ENCODE assay signal across 33 mouse cellular contexts in genomic region chr14:25865251-25865650, GRCm38 (mm10). TPM values are rescaled to one million over a fixed set of nuclear protein-coding genes. Genes with fewer than 3 reads are reported as not detected.
"Had no signal": no experiment of that assay in that cellular context is flagged by ENCODE, and none has a peak within 500 bp of the region (broad histone marks: within the 10 kb centered on the region; RNA-seq: fewer than 3 reads in every experiment).

No protein-coding gene starts in this region.

- H3K4me2 ChIP-seq: heart, embryonic 11.5 days; heart, embryonic 13.5 days; heart, embryonic 15.5 days; hindbrain, embryonic 13.5 days; hindbrain, embryonic 15.5 days; kidney, embryonic 15.5 days; limb, embryonic 12.5 days; liver, embryonic 11.5 days; liver, embryonic 13.5 days had no signal

- H3K4me3 ChIP-seq: heart, adult 2 months; heart, embryonic 13.5 days; heart, embryonic 15.5 days; hindbrain, embryonic 13.5 days; hindbrain, embryonic 15.5 days; kidney, embryonic 15.5 days; limb, embryonic 12.5 days; liver, embryonic 13.5 days had no signal

- H3K27me3 ChIP-seq: heart, embryonic 13.5 days; heart, embryonic 15.5 days; hindbrain, embryonic 13.5 days; hindbrain, embryonic 15.5 days; kidney, embryonic 15.5 days; limb, embryonic 12.5 days; liver, embryonic 13.5 days had no signal

- H3K27ac ChIP-seq: heart, adult 2 months; heart, embryonic 13.5 days; heart, embryonic 15.5 days; hindbrain, embryonic 13.5 days; hindbrain, embryonic 15.5 days; hindbrain, postnatal 0 days; kidney, embryonic 15.5 days; kidney, postnatal 0 days; limb, embryonic 12.5 days; liver, embryonic 13.5 days had no signal

- DNase-seq: forebrain, postnatal 0 days; gastrocnemius, postnatal 14 days; gastrocnemius, postnatal 36 days; heart, adult 11 months; heart, adult 2 months; heart, postnatal 14 days; heart, postnatal 36 days; kidney, adult 11 months; kidney, adult 2 months; kidney, adult 9 months; kidney, postnatal 14 days; kidney, postnatal 36 days; layer of hippocampus, postnatal 36 days; left cerebral cortex, postnatal 4 days; liver; liver, embryonic 13.5 days had no signal

- H3K36me3 ChIP-seq: heart, embryonic 13.5 days; heart, embryonic 15.5 days; hindbrain, embryonic 13.5 days; hindbrain, embryonic 15.5 days; kidney, embryonic 15.5 days; limb, embryonic 12.5 days; liver, embryonic 13.5 days had no signal

- ATAC-seq: forebrain, postnatal 0 days; hindbrain, postnatal 0 days; intestine, embryonic 16.5 days had no signal

RNA-seq across cellular contexts. Expression of gene Plac9a, which starts 37.6 kb away (rescaled TPM):
- total RNA-seq: forebrain, postnatal 0 days; hematopoietic stem cell, adult 5-6 weeks; hindbrain, postnatal 0 days; layer of hippocampus, adult 18-20 months; layer of hippocampus, postnatal 36 days; left cerebral cortex, adult 18-20 months; left cerebral cortex, postnatal 25 days had no signal
- polyA plus RNA-seq: forebrain, postnatal 0 days; heart, embryonic 11.5 days; heart, embryonic 13.5 days; heart, embryonic 15.5 days; hindbrain, embryonic 11.5 days; hindbrain, embryonic 13.5 days; hindbrain, embryonic 15.5 days; intestine, embryonic 14.5 days; limb, embryonic 12.5 days; liver, embryonic 11.5 days had no signal
